Comparison of ENCODE assay signal across 8 mouse cellular contexts in genomic region chr2:70779634-70780033, GRCm38 (mm10). TPM values are rescaled to one million over a fixed set of nuclear protein-coding genes. Genes with fewer than 3 reads are reported as not detected.
DNase-seq lines count a peak whose midpoint lies in the region; ATAC-seq and TF ChIP-seq lines count a peak whose summit lies in the region.

No protein-coding gene starts in this region.

- no peak for ATAC-seq in midbrain, postnatal 0 days (ENCODE audit: low FRiP score)
- ATAC-seq in midbrain, embryonic 16.5 days: no peak
- no peak for ATAC-seq in lung, embryonic 14.5 days (ENCODE audit: insufficient read depth)

- no peak for DNase-seq in gastrocnemius, adult 2 months
- no peak for DNase-seq in gastrocnemius, postnatal 14 days
- peak; percentile 61 for DNase-seq in midbrain, postnatal 0 days (ENCODE audit: low spot score)
- peak; percentile 33 for DNase-seq in c-Kit-positive CD71-negative TER-119-negative erythroid progenitor cells, embryonic 14.5 days (ENCODE audit: low read depth)
- DNase-seq in lung, embryonic 14.5 days: peak; percentile 71
- no peak for DNase-seq in right cerebral cortex, adult 18-20 months
- no peak for DNase-seq in spleen, postnatal 4 days (ENCODE audit: low spot score in 2 of 2)

- H3K27me3 ChIP-seq in midbrain, postnatal 0 days (ENCODE audit: insufficient read depth, low read length): no peaks in the 10 kb centered on the region
- no peaks in the 10 kb centered on the region for H3K27me3 ChIP-seq in midbrain, embryonic 16.5 days (ENCODE audit: control insufficient read depth, insufficient read depth, low read depth, low read length)
- no peaks in the 10 kb centered on the region for H3K27me3 ChIP-seq in lung, embryonic 14.5 days (ENCODE audit: insufficient read depth, low read length)

- no peak overlapping the region for H3K4me2 ChIP-seq in midbrain, postnatal 0 days (ENCODE audit: low read depth, low read length, poor library complexity, severe bottlenecking)
- no peak overlapping the region for H3K4me2 ChIP-seq in midbrain, embryonic 16.5 days (ENCODE audit: low read length)
- no peak overlapping the region for H3K4me2 ChIP-seq in lung, embryonic 14.5 days

- peak; percentile 90 for TF ChIP-seq CTCF in gastrocnemius, adult 2 months (IDR thresholded peaks at IDR 0.05)
- TF ChIP-seq CTCF in midbrain, postnatal 0 days (IDR thresholded peaks at IDR 0.05): peak; percentile 88
- peak; percentile 74 for TF ChIP-seq CTCF in lung, embryonic 14.5 days (IDR thresholded peaks at IDR 0.05; ENCODE audit: low read depth)

- no peak overlapping the region for H3K9ac ChIP-seq in midbrain, postnatal 0 days (replicated peaks; ENCODE audit: low read length, poor library complexity, severe bottlenecking)
- no peak overlapping the region for H3K9ac ChIP-seq in midbrain, embryonic 16.5 days (ENCODE audit: low read depth, low read length)
- H3K9ac ChIP-seq in lung, embryonic 14.5 days: no peak overlapping the region

- H3K36me3 ChIP-seq in midbrain, postnatal 0 days (ENCODE audit: insufficient read depth, low read length): no peaks in the 10 kb centered on the region
- no peaks in the 10 kb centered on the region for H3K36me3 ChIP-seq in midbrain, embryonic 16.5 days (ENCODE audit: control insufficient read depth, insufficient read depth, low read length)
- H3K36me3 ChIP-seq in lung, embryonic 14.5 days (ENCODE audit: insufficient read depth): peaks cover 6% of the 10 kb centered on the region; the same call in 1 of the 2 replicates

- H3K27ac ChIP-seq in gastrocnemius, adult 2 months: no peak overlapping the region
- H3K27ac ChIP-seq in midbrain, postnatal 0 days (ENCODE audit: low read depth, low read length): no peak overlapping the region
- H3K27ac ChIP-seq in midbrain, embryonic 16.5 days (ENCODE audit: low read length): no peak overlapping the region
- H3K27ac ChIP-seq in lung, embryonic 14.5 days (ENCODE audit: low read depth): no peak overlapping the region

- H3K9me3 ChIP-seq in midbrain, postnatal 0 days (ENCODE audit: low read length): no peaks in the 10 kb centered on the region
- no peaks in the 10 kb centered on the region for H3K9me3 ChIP-seq in midbrain, embryonic 16.5 days (replicated peaks; ENCODE audit: control insufficient read depth, low read length, poor library complexity, severe bottlenecking)
- H3K9me3 ChIP-seq in lung, embryonic 14.5 days (ENCODE audit: low read depth, low read length): no peaks in the 10 kb centered on the region

- intact Hi-C loops in gastrocnemius, adult 2 months (cut with DNase I): loop anchor here (2.0 kb wide), 2 partner anchors 45 to 261 kb away; partner anchors contain the start of gene Tlk1
- intact Hi-C loops in gastrocnemius, postnatal 14 days (cut with DNase I; ENCODE audit: low total_unique reads): loop anchor here (5.0 kb wide), 1 partner anchor 258 kb away; no protein-coding TSS in a partner anchor

- no peaks in the 10 kb centered on the region for H3K4me1 ChIP-seq in midbrain, postnatal 0 days (ENCODE audit: insufficient read depth, low read length)
- peaks cover 5% of the 10 kb centered on the region for H3K4me1 ChIP-seq in midbrain, embryonic 16.5 days (ENCODE audit: control insufficient read depth, insufficient read depth, low read length)
- no peaks in the 10 kb centered on the region for H3K4me1 ChIP-seq in lung, embryonic 14.5 days (ENCODE audit: insufficient read depth)

- no peak overlapping the region for H3K4me3 ChIP-seq in gastrocnemius, adult 2 months
- no peak overlapping the region for H3K4me3 ChIP-seq in midbrain, postnatal 0 days (ENCODE audit: low read depth, low read length)
- no peak overlapping the region for H3K4me3 ChIP-seq in midbrain, embryonic 16.5 days (ENCODE audit: low read depth, low read length)
- no peak overlapping the region for H3K4me3 ChIP-seq in lung, embryonic 14.5 days (ENCODE audit: low read depth, low read length)

- WGBS in midbrain, postnatal 0 days: 97% methylated on average over 1 of the region's 1 CpGs
- 100% methylated on average over 1 of the region's 1 CpGs for WGBS in midbrain, embryonic 16.5 days
- WGBS in lung, embryonic 14.5 days: 98% methylated on average over 1 of the region's 1 CpGs

RNA-seq across cellular contexts. Expression of gene Tlk1, which starts 45.9 kb away (rescaled TPM):
- total RNA-seq in gastrocnemius, adult 2 months (2021): 10 to 100 TPM; 39.1 to 46.5 TPM
- 10 to 100 TPM; 26.7 to 31.5 TPM for total RNA-seq in gastrocnemius, postnatal 14 days (2021)
- total RNA-seq in midbrain, postnatal 0 days (2014; rRNA removed): 22.1 and 34.2 TPM in 2 replicates
- polyA plus RNA-seq in midbrain, postnatal 0 days (2015; fragmentation: Nextera tagmentation; extraction: Ambion mirVana): 18.6 and 25.0 TPM in 2 replicates
- polyA plus RNA-seq in midbrain, embryonic 16.5 days (2015; fragmentation: Nextera tagmentation; extraction: Ambion mirVana): 17.2 and 20.6 TPM in 2 replicates
- 35.9 and 36.4 TPM in 2 replicates for polyA plus RNA-seq in lung, embryonic 14.5 days (2014; fragmentation: Nextera tagmentation; extraction: Ambion mirVana)

Comparison
In these comparisons a context has a peak if more than half of its experiments do, and no peak if none do; other contexts are left out.
1. DNase-seq: peak in midbrain, postnatal 0 days (single experiment), c-Kit-positive CD71-negative TER-119-negative erythroid progenitor cells, embryonic 14.5 days (single experiment) and lung, embryonic 14.5 days (single experiment); none in gastrocnemius, adult 2 months (single experiment), gastrocnemius, postnatal 14 days (single experiment), right cerebral cortex, adult 18-20 months (single experiment) and spleen, postnatal 4 days (0 of 2).
2. Peak in every context shown above with its lines, with median percentiles within 50 percentile points of each other: CTCF ChIP-seq.